Mouse (Mus musculus) heart, embryonic 15.5 days (tissue): ENCODE data around the gene Ppp1r1a. TPM values are rescaled to one million over a fixed set of nuclear protein-coding genes. Genes with fewer than 3 reads are reported as not detected.

Experiments used
- ATAC-seq: fragments of 200-750 bp; cut with Nextera tagmentation; replicated peaks from 2 replicates; pipeline ENCODE4 v1.8.0; 2017; ENCODE audit warnings: low read depth, moderate TSS enrichment; ENCODE audit not compliant: insufficient number of reproducible peaks, insufficient read depth, low FRiP score
- H3K27ac ChIP-seq: fragments of 300-500 bp; sonication (generic); 2 replicates; pipeline ENCODE4 v1.5.1; 2015; ENCODE audit warnings: mild to moderate bottlenecking, inconsistent platforms
- H3K27me3 ChIP-seq: fragments of 300-500 bp; sonication (generic); 2 replicates; pipeline ENCODE4 v1.6.1; 2015; ENCODE audit warnings: inconsistent platforms
- H3K36me3 ChIP-seq: fragments of 300-500 bp; sonication (generic); 2 replicates; pipeline ENCODE4 v1.6.1; 2015; ENCODE audit warnings: mild to moderate bottlenecking, inconsistent platforms
- H3K4me1 ChIP-seq: fragments of 300-500 bp; sonication (generic); replicated peaks from 2 replicates; pipeline ENCODE4 v1.6.1; 2015; ENCODE audit warnings: inconsistent platforms
- H3K4me2 ChIP-seq: fragments of 300-500 bp; sonication (generic); 2 replicates; pipeline ENCODE4 v1.6.1; 2015; ENCODE audit warnings: inconsistent platforms, mild to moderate bottlenecking, moderate library complexity
- H3K4me3 ChIP-seq: fragments of 300-500 bp; sonication (generic); 2 replicates; pipeline ENCODE4 v1.5.1; 2015; ENCODE audit warnings: mild to moderate bottlenecking, inconsistent platforms
- H3K9ac ChIP-seq: fragments of 300-500 bp; sonication (generic); 2 replicates; pipeline ENCODE4 v1.6.1; 2015; ENCODE audit warnings: mild to moderate bottlenecking, inconsistent platforms
- H3K9me3 ChIP-seq: fragments of 300-500 bp; sonication (generic); replicated peaks from 2 replicates; pipeline ENCODE4 v1.6.1; 2016; ENCODE audit warnings: inconsistent platforms
- WGBS: fragments of 180-500 bp; shearing (Covaris S2); methylation state at CpG from one replicate; pipeline ENCODE4 v1.1.7; 2015; ENCODE audit warnings: mixed read lengths; 5-methylcytosine and 5-hydroxymethylcytosine counted together
- polyA plus RNA-seq: library from polyadenylated mRNA; unstranded; fragments of >200 nt; fragmentation: Nextera tagmentation; extraction: Ambion mirVana; gene quantifications from 2 replicates; pipeline ENCODE4 v1.2.1, GENCODE M21; 2015

Gene Ppp1r1a
- polyA plus RNA-seq, 1 experiment from 2014 or later, result 62.0 TPM

- H3K9me3 ChIP-seq, result no peaks in the 10 kb centered on the region
- 67% methylated on average over 1 of the region's 1 CpGs for WGBS
- no peak overlapping the region for H3K9ac ChIP-seq
- no peaks in the 10 kb centered on the region for H3K36me3 ChIP-seq
- no peak overlapping the region for H3K27ac ChIP-seq
- H3K27me3 ChIP-seq, result no peaks in the 10 kb centered on the region
- H3K4me1 ChIP-seq, result 0 out of 2 replicates have a peak, but pooled peaks cover 3% of the 10 kb centered on the region
- H3K4me2 ChIP-seq, result no peak overlapping the region
- no peak for ATAC-seq
- no peak overlapping the region for H3K4me3 ChIP-seq
Measured at GRCm38 (mm10) chr15:103486658-103487057, 51.1 kb downstream of the Ppp1r1a start.

- no peak overlapping the region for H3K27ac ChIP-seq
- no peaks in the 10 kb centered on the region for H3K27me3 ChIP-seq
- ATAC-seq, result no peak
- no peak overlapping the region for H3K9ac ChIP-seq
- H3K9me3 ChIP-seq, result no peaks in the 10 kb centered on the region
- WGBS, result 56% methylated on average over 3 of the region's 3 CpGs
- no peaks in the 10 kb centered on the region for H3K36me3 ChIP-seq
- no peak overlapping the region for H3K4me2 ChIP-seq
- H3K4me3 ChIP-seq, result no peak overlapping the region
- H3K4me1 ChIP-seq, result 0 out of 2 replicates have a peak, but pooled peaks cover 3% of the 10 kb centered on the region
Measured at GRCm38 (mm10) chr15:103485106-103485505, 52.7 kb downstream of the Ppp1r1a start.

GRCm38 (mm10) chr15:103484490-103484889 lies 53.3 kb downstream of the Ppp1r1a start:
- Histone ChIP-seq H3K4me2 (no peak overlapping the region), H3K4me3 (no peak overlapping the region), H3K4me1 (0 out of 2 replicates have a peak, but pooled peaks cover 3% of the 10 kb centered on the region), H3K9me3 (no peaks in the 10 kb centered on the region), H3K27me3 (no peaks in the 10 kb centered on the region), H3K27ac (no peak overlapping the region), H3K9ac (no peak overlapping the region), H3K36me3 (no peaks in the 10 kb centered on the region)
- ATAC-seq, result no peak
- 44% methylated on average over 2 of the region's 2 CpGs for WGBS

GRCm38 (mm10) chr15:103482488-103482887 lies 55.3 kb downstream of the Ppp1r1a start:
- Histone ChIP-seq H3K36me3 (no peaks in the 10 kb centered on the region), H3K9ac (no peak overlapping the region), H3K4me3 (no peak overlapping the region), H3K27ac (no peak overlapping the region), H3K4me1 (no peaks in the 10 kb centered on the region), H3K9me3 (no peaks in the 10 kb centered on the region), H3K27me3 (no peaks in the 10 kb centered on the region), H3K4me2 (no peak overlapping the region)
- WGBS, result 3% methylated on average over 1 of the region's 1 CpGs
- no peak for ATAC-seq

Other genes with a start within 250 kb of the Ppp1r1a start
- 0.11 and 0.25 TPM in 2 replicates for gene Gpr84, start 227.4 kb downstream of the Ppp1r1a start, polyA plus RNA-seq
- 5.9 and 10.5 TPM in 2 replicates for gene Zfp385a, start 197.9 kb downstream of the Ppp1r1a start, polyA plus RNA-seq
- gene Itga5, start 171.2 kb downstream of the Ppp1r1a start, polyA plus RNA-seq, result 62.4 and 70.8 TPM in 2 replicates
- gene Gtsf1, start 107.5 kb downstream of the Ppp1r1a start, polyA plus RNA-seq, result 28.5 and 32.6 TPM in 2 replicates
- not detected in 2 replicates for gene Gtsf2, start 89.5 kb downstream of the Ppp1r1a start, polyA plus RNA-seq
- 2.1 and 5.8 TPM in 2 replicates for gene Nckap1l, start 84.2 kb downstream of the Ppp1r1a start, polyA plus RNA-seq
- gene Pde1b, start 35.0 kb downstream of the Ppp1r1a start, polyA plus RNA-seq, result 2.1 and 3.5 TPM in 2 replicates
- gene Glycam1, start 27.1 kb upstream of the Ppp1r1a start, polyA plus RNA-seq, result not detected in 2 replicates
- not detected in 2 replicates for gene Mucl1, start 217.5 kb upstream of the Ppp1r1a start, polyA plus RNA-seq